Mouse (Mus musculus): ENCODE measurements at regions not wholly inside any gene's neighbourhood (a gene's known extent, or its start where the extent isn't known, plus 50 kb on each side); places are given as distances from the start of the nearest gene placed in this dataset.
A peak's percentile ranks its signal among the peaks of the same experiment; 100 is the strongest.

DNA sequence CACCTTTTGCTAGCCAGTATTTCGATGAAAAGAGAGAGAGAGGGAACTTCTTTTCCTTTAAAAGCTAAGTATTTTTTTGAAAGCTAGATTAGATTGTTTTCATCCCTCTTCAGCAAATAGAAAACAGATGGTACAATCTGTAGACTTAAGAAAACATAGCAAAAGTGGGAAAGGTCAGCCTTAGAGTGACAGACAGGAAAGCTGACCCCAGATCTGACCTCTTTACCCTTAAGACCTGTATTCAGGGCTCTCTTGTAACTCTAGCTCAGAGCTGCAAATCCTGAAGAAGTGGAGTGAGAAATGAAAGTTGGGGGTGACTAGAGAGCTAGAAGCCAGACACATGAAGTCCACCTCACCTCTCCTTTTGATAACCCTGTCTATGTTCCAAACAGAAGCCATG is 356.6 kb upstream of the Clint1 start:
- Histone ChIP-seq H3K27ac (ENCODE audit: insufficient read depth, low read length) (no peak overlapping the region), H3K4me3 (replicated peaks; ENCODE audit: insufficient read depth, low read depth, low read length) (no peak overlapping the region), H3K4me1 (ENCODE audit: control insufficient read depth, insufficient read depth, low read length) (no peaks in the 10 kb centered on the region), H3K27me3 (ENCODE audit: control insufficient read depth, insufficient read depth, low read length) (no peaks in the 10 kb centered on the region)
- 88% methylated on average over 1 of the region's 1 CpGs for WGBS
- no peak for TF ChIP-seq CTCF (IDR thresholded peaks at IDR 0.05; ENCODE audit: borderline replicate concordance, insufficient read depth, low read depth, low read length)
- TF ChIP-seq POLR2A (IDR thresholded peaks at IDR 0.05; ENCODE audit: borderline replicate concordance, insufficient read depth, low read length), result no peak
- DNase-seq, result no peak

DNA sequence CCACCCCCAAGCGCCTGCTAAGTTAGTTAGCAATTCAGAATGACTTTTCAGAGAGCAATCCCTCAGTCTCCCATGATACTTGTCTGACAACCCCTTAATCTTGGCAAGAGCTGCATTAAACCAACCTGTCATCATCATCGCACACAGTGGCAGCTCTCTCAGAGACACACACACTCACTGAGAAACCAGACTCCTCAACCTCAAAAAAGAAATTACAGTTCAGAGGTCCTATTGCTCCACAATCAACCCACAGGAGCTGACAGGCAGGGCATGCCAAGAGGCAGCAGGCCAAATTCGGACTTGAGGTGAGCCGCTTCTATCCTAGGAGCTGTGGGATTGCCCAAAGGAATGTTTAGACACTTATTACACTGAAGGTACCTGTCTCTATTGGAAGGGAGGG is 343.3 kb upstream of the Clint1 start:
- peak in 1 of 2 experiments; percentile 7 for DNase-seq
- Histone ChIP-seq H3K4me1 (ENCODE audit: control insufficient read depth, insufficient read depth, low read length) (no peaks in the 10 kb centered on the region), H3K27me3 (ENCODE audit: control insufficient read depth, insufficient read depth, low read length) (no peaks in the 10 kb centered on the region), H3K27ac (ENCODE audit: insufficient read depth, low read length) (no peak overlapping the region), H3K4me3 (replicated peaks; ENCODE audit: insufficient read depth, low read depth, low read length) (no peak overlapping the region)
- TF ChIP-seq POLR2A (IDR thresholded peaks at IDR 0.05; ENCODE audit: borderline replicate concordance, insufficient read depth, low read length) (no peak), CTCF (IDR thresholded peaks at IDR 0.05; ENCODE audit: borderline replicate concordance, insufficient read depth, low read depth, low read length) (no peak)
- 30% methylated on average over 4 of the region's 4 CpGs for WGBS

DNA sequence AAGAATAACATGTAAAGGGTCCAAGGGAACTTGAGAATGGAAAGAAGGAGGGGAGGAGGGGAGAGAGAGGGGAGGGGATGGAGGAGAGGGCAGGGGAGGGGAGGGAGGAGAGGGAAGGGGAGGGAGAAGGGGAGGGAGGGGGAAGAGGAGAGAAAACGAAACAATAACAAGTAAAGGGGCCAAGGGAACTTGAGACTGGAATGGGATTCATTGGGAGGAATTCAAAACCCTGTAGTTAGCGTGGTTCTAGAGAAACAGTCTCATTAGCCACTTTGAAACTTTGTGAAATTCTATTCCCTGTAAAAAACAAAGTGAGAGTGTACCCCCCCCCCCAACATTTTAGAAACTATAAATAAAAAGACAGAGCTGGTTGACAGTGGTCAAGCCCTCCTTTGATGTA is 342.6 kb upstream of the Clint1 start:
- Histone ChIP-seq H3K27ac (ENCODE audit: insufficient read depth, low read length) (no peak overlapping the region), H3K27me3 (ENCODE audit: control insufficient read depth, insufficient read depth, low read length) (no peaks in the 10 kb centered on the region), H3K4me3 (replicated peaks; ENCODE audit: insufficient read depth, low read depth, low read length) (no peak overlapping the region), H3K4me1 (ENCODE audit: control insufficient read depth, insufficient read depth, low read length) (no peaks in the 10 kb centered on the region)
- WGBS, result 67% methylated on average over 2 of the region's 2 CpGs
- DNase-seq, result no peak
- no peak for TF ChIP-seq CTCF (IDR thresholded peaks at IDR 0.05; ENCODE audit: borderline replicate concordance, insufficient read depth, low read depth, low read length)
- no peak for TF ChIP-seq POLR2A (IDR thresholded peaks at IDR 0.05; ENCODE audit: borderline replicate concordance, insufficient read depth, low read length)

DNA sequence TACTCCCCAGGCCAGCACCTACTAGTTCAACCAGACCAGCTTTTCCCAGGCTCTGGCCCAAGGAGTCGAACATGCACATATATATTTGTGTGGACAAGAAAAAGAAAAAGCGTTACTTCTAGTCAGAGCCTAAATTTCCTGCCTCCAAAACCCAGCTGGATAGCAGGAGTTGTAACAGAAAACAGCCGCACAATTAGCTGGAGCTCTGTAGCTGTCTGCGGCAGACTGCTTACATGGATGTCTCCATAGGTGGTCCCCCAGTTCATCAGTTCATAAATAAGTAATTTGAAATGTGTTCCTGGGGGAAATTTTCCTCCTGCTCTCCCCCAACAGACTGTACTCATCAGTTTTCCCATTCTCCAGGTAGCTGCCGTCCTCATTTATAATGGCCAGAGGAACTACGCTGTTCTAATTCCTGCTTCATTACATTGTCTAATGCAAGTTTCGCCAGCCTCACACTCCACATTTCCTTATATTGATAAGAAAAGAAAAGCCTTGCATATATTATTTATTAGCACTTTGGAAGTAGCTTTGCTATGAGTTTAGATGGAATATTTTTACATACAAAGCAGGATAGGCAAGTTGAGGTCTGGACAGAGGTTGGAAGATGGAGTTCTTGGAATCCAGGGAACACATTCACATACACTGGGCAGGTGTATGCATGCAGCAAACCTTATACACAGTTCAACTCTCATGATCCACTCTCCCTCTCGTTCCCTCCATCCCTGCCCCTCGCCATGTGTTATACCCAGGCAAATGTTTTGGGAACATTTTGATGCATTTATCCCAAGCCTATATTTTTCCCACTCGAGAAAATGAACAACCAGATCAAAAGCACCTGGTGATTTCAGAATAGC is 337.2 kb upstream of the Clint1 start:
- TF ChIP-seq CTCF (IDR thresholded peaks at IDR 0.05; ENCODE audit: borderline replicate concordance, insufficient read depth, low read depth, low read length) (no peak), POLR2A (IDR thresholded peaks at IDR 0.05; ENCODE audit: borderline replicate concordance, insufficient read depth, low read length) (no peak)
- DNase-seq, result no peak
- H3K27ac ChIP-seq (ENCODE audit: insufficient read depth, low read length), result no peak overlapping the region

GRCm38 (mm10) chr11:45524720-45525119 is 327.1 kb upstream of the Clint1 start:
- TF ChIP-seq POLR2A (IDR thresholded peaks at IDR 0.05; ENCODE audit: borderline replicate concordance, insufficient read depth, low read length) (no peak), CTCF (IDR thresholded peaks at IDR 0.05; ENCODE audit: borderline replicate concordance, insufficient read depth, low read depth, low read length) (no peak)
- no peak for DNase-seq

More for the DNA sequence above, 337.2 kb upstream of the Clint1 start:
- Histone ChIP-seq H3K4me3 (replicated peaks; ENCODE audit: insufficient read depth, low read depth, low read length) (no peak overlapping the region), H3K27me3 (ENCODE audit: control insufficient read depth, insufficient read depth, low read length) (no peaks in the 10 kb centered on the region), H3K4me1 (ENCODE audit: control insufficient read depth, insufficient read depth, low read length) (no peaks in the 10 kb centered on the region)
- WGBS, result 69% methylated on average over 10 of the region's 10 CpGs

DNA sequence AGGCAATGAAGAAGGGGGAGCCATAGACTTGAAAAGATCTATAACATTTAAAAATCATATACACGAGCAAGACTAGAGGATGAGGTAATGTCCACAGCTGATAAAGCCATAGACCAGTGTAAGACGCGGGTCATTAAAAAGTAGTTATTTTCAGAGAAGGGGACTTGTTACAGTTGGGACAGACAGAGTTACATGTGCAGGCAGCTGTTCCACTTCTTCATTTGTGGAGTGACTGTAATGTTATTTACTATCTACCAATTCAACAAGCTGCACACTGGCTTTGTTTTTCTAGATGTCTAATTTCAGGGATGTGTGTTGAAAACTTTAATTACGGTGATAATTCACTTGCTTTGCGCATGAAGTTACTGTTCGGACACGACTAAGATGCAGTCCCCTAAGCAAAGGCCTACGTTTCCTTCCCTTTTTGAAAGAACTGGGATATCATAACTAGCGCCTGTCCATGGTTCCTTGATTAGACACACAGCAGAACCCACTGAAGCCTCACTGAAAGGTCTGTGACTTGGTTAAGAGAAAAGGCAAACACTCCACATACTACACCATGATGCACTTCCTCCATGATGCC is 320.7 kb upstream of the Clint1 start:
- Histone ChIP-seq H3K4me1 (ENCODE audit: control insufficient read depth, insufficient read depth, low read length) (no peaks in the 10 kb centered on the region), H3K27me3 (ENCODE audit: control insufficient read depth, insufficient read depth, low read length) (no peaks in the 10 kb centered on the region), H3K4me3 (replicated peaks; ENCODE audit: insufficient read depth, low read depth, low read length) (no peak overlapping the region), H3K27ac (ENCODE audit: insufficient read depth, low read length) (no peak overlapping the region)
- TF ChIP-seq CTCF (IDR thresholded peaks at IDR 0.05; ENCODE audit: borderline replicate concordance, insufficient read depth, low read depth, low read length), result no peak
- no peak for TF ChIP-seq POLR2A (IDR thresholded peaks at IDR 0.05; ENCODE audit: borderline replicate concordance, insufficient read depth, low read length)
- DNase-seq, result no peak
- WGBS, result 97% methylated on average over 9 of the region's 9 CpGs

More at GRCm38 (mm10) chr11:45524720-45525119, 327.1 kb upstream of the Clint1 start:
- Histone ChIP-seq H3K27ac (ENCODE audit: insufficient read depth, low read length) (no peak overlapping the region), H3K4me3 (replicated peaks; ENCODE audit: insufficient read depth, low read depth, low read length) (no peak overlapping the region), H3K4me1 (ENCODE audit: control insufficient read depth, insufficient read depth, low read length) (peaks cover 3% of the 10 kb centered on the region; the same call in 1 of the 2 replicates), H3K27me3 (ENCODE audit: control insufficient read depth, insufficient read depth, low read length) (no peaks in the 10 kb centered on the region)
- 41% methylated on average over 6 of the region's 6 CpGs for WGBS

GRCm38 (mm10) chr11:45533402-45534056 is 318.3 kb upstream of the Clint1 start:
- H3K27ac ChIP-seq (ENCODE audit: insufficient read depth, low read length), result no peak overlapping the region
- H3K27me3 ChIP-seq (ENCODE audit: control insufficient read depth, insufficient read depth, low read length), result no peaks in the 10 kb centered on the region
- DNase-seq, result no peak
- no peak overlapping the region for H3K4me3 ChIP-seq (replicated peaks; ENCODE audit: insufficient read depth, low read depth, low read length)
- 55% methylated on average over 7 of the region's 7 CpGs for WGBS
- peaks cover 14% of the 10 kb centered on the region for H3K4me1 ChIP-seq (ENCODE audit: control insufficient read depth, insufficient read depth, low read length)
- TF ChIP-seq CTCF (IDR thresholded peaks at IDR 0.05; ENCODE audit: borderline replicate concordance, insufficient read depth, low read depth, low read length) (peak; percentile 41), POLR2A (IDR thresholded peaks at IDR 0.05; ENCODE audit: borderline replicate concordance, insufficient read depth, low read length) (no peak)

All from cerebellum, adult 2 months (tissue).